Mouse (Mus musculus): ENCODE data around the gene Col2a1. TPM values are rescaled to one million over a fixed set of nuclear protein-coding genes. Genes with fewer than 3 reads are reported as not detected.

Gene Col2a1
- polyA plus RNA-seq, 1 experiment from 2014 or later = 19.2 TPM

GRCm38 (mm10) chr15:97952889-97953189, 51.7 kb downstream of the Col2a1 start:
- WGBS = 61% methylated on average over 4 of the region's 4 CpGs
- Histone ChIP-seq H3K4me3 (ENCODE audit: low read length) (no peak overlapping the region), H3K27me3 (ENCODE audit: control insufficient read depth, insufficient read depth, low read depth, low read length) (no peaks in the 10 kb centered on the region), H3K4me2 (ENCODE audit: low read depth, low read length) (no peak overlapping the region; the same call in 1 of the 2 replicates), H3K9ac (ENCODE audit: low read length) (no peak overlapping the region), H3K4me1 (replicated peaks; ENCODE audit: control insufficient read depth, insufficient read depth, low read length) (peaks cover 4% of the 10 kb centered on the region), H3K36me3 (ENCODE audit: control insufficient read depth, insufficient read depth, low read length) (no peaks in the 10 kb centered on the region), H3K9me3 (ENCODE audit: control insufficient read depth, low read length) (no peaks in the 10 kb centered on the region), H3K27ac (ENCODE audit: low read length) (no peak overlapping the region)
- ATAC-seq (ENCODE audit: low read depth) = no peak

GRCm38 (mm10) chr15:97952137-97952888, 52.2 kb downstream of the Col2a1 start:
- Histone ChIP-seq H3K4me1 (replicated peaks; ENCODE audit: control insufficient read depth, insufficient read depth, low read length) (peaks cover 4% of the 10 kb centered on the region), H3K9me3 (ENCODE audit: control insufficient read depth, low read length) (no peaks in the 10 kb centered on the region), H3K9ac (ENCODE audit: low read length) (no peak overlapping the region), H3K36me3 (ENCODE audit: control insufficient read depth, insufficient read depth, low read length) (no peaks in the 10 kb centered on the region), H3K27ac (ENCODE audit: low read length) (no peak overlapping the region), H3K4me3 (ENCODE audit: low read length) (no peak overlapping the region), H3K27me3 (ENCODE audit: control insufficient read depth, insufficient read depth, low read depth, low read length) (no peaks in the 10 kb centered on the region), H3K4me2 (ENCODE audit: low read depth, low read length) (peak overlapping the region; percentile 34)
- ATAC-seq (ENCODE audit: low read depth) = peak; percentile 53
- 13% methylated on average over 16 of the region's 16 CpGs for WGBS

- no peaks in the 10 kb centered on the region for H3K9me3 ChIP-seq (ENCODE audit: control insufficient read depth, low read length)
- no peaks in the 10 kb centered on the region for H3K27me3 ChIP-seq (ENCODE audit: control insufficient read depth, insufficient read depth, low read depth, low read length)
- ATAC-seq (ENCODE audit: low read depth) = no peak
Measured at GRCm38 (mm10) chr15:97950240-97950639, 54.3 kb downstream of the Col2a1 start.

GRCm38 (mm10) chr15:97949706-97950105, 54.8 kb downstream of the Col2a1 start:
- ATAC-seq (ENCODE audit: low read depth) = no peak
- Histone ChIP-seq H3K4me2 (ENCODE audit: low read depth, low read length) (no peak overlapping the region), H3K4me1 (replicated peaks; ENCODE audit: control insufficient read depth, insufficient read depth, low read length) (no peaks in the 10 kb centered on the region; the same call in 1 of the 2 replicates), H3K4me3 (ENCODE audit: low read length) (no peak overlapping the region), H3K9me3 (ENCODE audit: control insufficient read depth, low read length) (no peaks in the 10 kb centered on the region), H3K9ac (ENCODE audit: low read length) (no peak overlapping the region), H3K36me3 (ENCODE audit: control insufficient read depth, insufficient read depth, low read length) (no peaks in the 10 kb centered on the region), H3K27ac (ENCODE audit: low read length) (no peak overlapping the region), H3K27me3 (ENCODE audit: control insufficient read depth, insufficient read depth, low read depth, low read length) (no peaks in the 10 kb centered on the region)
- WGBS = 66% methylated on average over 3 of the region's 3 CpGs

More at GRCm38 (mm10) chr15:97950240-97950639, 54.3 kb downstream of the Col2a1 start:
- H3K4me1 ChIP-seq (replicated peaks; ENCODE audit: control insufficient read depth, insufficient read depth, low read length) = no peaks in the 10 kb centered on the region; the same call in none of the 2 replicates
- H3K27ac ChIP-seq (ENCODE audit: low read length) = no peak overlapping the region
- H3K4me3 ChIP-seq (ENCODE audit: low read length) = no peak overlapping the region
- 53% methylated on average over 7 of the region's 7 CpGs for WGBS
- H3K4me2 ChIP-seq (ENCODE audit: low read depth, low read length) = no peak overlapping the region
- no peaks in the 10 kb centered on the region for H3K36me3 ChIP-seq (ENCODE audit: control insufficient read depth, insufficient read depth, low read length)
- H3K9ac ChIP-seq (ENCODE audit: low read length) = no peak overlapping the region

- Histone ChIP-seq H3K4me2 (ENCODE audit: low read depth, low read length) (no peak overlapping the region), H3K4me3 (ENCODE audit: low read length) (no peak overlapping the region), H3K9me3 (ENCODE audit: control insufficient read depth, low read length) (no peaks in the 10 kb centered on the region), H3K9ac (ENCODE audit: low read length) (no peak overlapping the region), H3K27ac (ENCODE audit: low read length) (no peak overlapping the region), H3K27me3 (ENCODE audit: control insufficient read depth, insufficient read depth, low read depth, low read length) (no peaks in the 10 kb centered on the region), H3K4me1 (replicated peaks; ENCODE audit: control insufficient read depth, insufficient read depth, low read length) (no peaks in the 10 kb centered on the region; the same call in 1 of the 2 replicates), H3K36me3 (ENCODE audit: control insufficient read depth, insufficient read depth, low read length) (no peaks in the 10 kb centered on the region)
- ATAC-seq (ENCODE audit: low read depth) = no peak
- WGBS = 48% methylated on average over 7 of the region's 7 CpGs
Measured at GRCm38 (mm10) chr15:97948720-97949119, 55.8 kb downstream of the Col2a1 start.

- no peaks in the 10 kb centered on the region for H3K4me1 ChIP-seq (replicated peaks; ENCODE audit: control insufficient read depth, insufficient read depth, low read length)
- H3K4me2 ChIP-seq (ENCODE audit: low read depth, low read length) = no peak overlapping the region
- H3K9me3 ChIP-seq (ENCODE audit: control insufficient read depth, low read length) = no peaks in the 10 kb centered on the region
- no peak overlapping the region for H3K4me3 ChIP-seq (ENCODE audit: low read length)
- H3K36me3 ChIP-seq (ENCODE audit: control insufficient read depth, insufficient read depth, low read length) = no peaks in the 10 kb centered on the region
- ATAC-seq (ENCODE audit: low read depth) = no peak
- WGBS = 67% methylated on average over 10 of the region's 11 CpGs
- H3K27me3 ChIP-seq (ENCODE audit: control insufficient read depth, insufficient read depth, low read depth, low read length) = no peaks in the 10 kb centered on the region
- H3K27ac ChIP-seq (ENCODE audit: low read length) = no peak overlapping the region
- H3K9ac ChIP-seq (ENCODE audit: low read length) = no peak overlapping the region
Measured at GRCm38 (mm10) chr15:97945656-97946315, 58.7 kb downstream of the Col2a1 start.

GRCm38 (mm10) chr15:97944919-97945574, 59.4 kb downstream of the Col2a1 start:
- H3K9ac ChIP-seq (ENCODE audit: low read length) = no peak overlapping the region
- no peaks in the 10 kb centered on the region for H3K27me3 ChIP-seq (ENCODE audit: control insufficient read depth, insufficient read depth, low read depth, low read length)
- no peaks in the 10 kb centered on the region for H3K9me3 ChIP-seq (ENCODE audit: control insufficient read depth, low read length)
- no peak overlapping the region for H3K27ac ChIP-seq (ENCODE audit: low read length)
- ATAC-seq (ENCODE audit: low read depth) = no peak
- no peaks in the 10 kb centered on the region for H3K4me1 ChIP-seq (replicated peaks; ENCODE audit: control insufficient read depth, insufficient read depth, low read length)
- H3K4me3 ChIP-seq (ENCODE audit: low read length) = no peak overlapping the region
- H3K36me3 ChIP-seq (ENCODE audit: control insufficient read depth, insufficient read depth, low read length) = no peaks in the 10 kb centered on the region
- no peak overlapping the region for H3K4me2 ChIP-seq (ENCODE audit: low read depth, low read length)
- WGBS = 60% methylated on average over 11 of the region's 11 CpGs

- WGBS = 82% methylated on average over 8 of the region's 8 CpGs
- no peak overlapping the region for H3K27ac ChIP-seq (ENCODE audit: low read length)
Measured at GRCm38 (mm10) chr15:97943356-97943755, 61.1 kb downstream of the Col2a1 start.

GRCm38 (mm10) chr15:97942538-97942937, 62.0 kb downstream of the Col2a1 start:
- Histone ChIP-seq H3K27me3 (ENCODE audit: control insufficient read depth, insufficient read depth, low read depth, low read length) (no peaks in the 10 kb centered on the region), H3K36me3 (ENCODE audit: control insufficient read depth, insufficient read depth, low read length) (no peaks in the 10 kb centered on the region), H3K9ac (ENCODE audit: low read length) (no peak overlapping the region), H3K4me2 (ENCODE audit: low read depth, low read length) (no peak overlapping the region), H3K4me1 (replicated peaks; ENCODE audit: control insufficient read depth, insufficient read depth, low read length) (no peaks in the 10 kb centered on the region), H3K27ac (ENCODE audit: low read length) (no peak overlapping the region), H3K4me3 (ENCODE audit: low read length) (no peak overlapping the region), H3K9me3 (ENCODE audit: control insufficient read depth, low read length) (no peaks in the 10 kb centered on the region)
- no peak for ATAC-seq (ENCODE audit: low read depth)
- WGBS = 78% methylated on average over 8 of the region's 8 CpGs

More at GRCm38 (mm10) chr15:97943356-97943755, 61.1 kb downstream of the Col2a1 start:
- Histone ChIP-seq H3K4me1 (replicated peaks; ENCODE audit: control insufficient read depth, insufficient read depth, low read length) (no peaks in the 10 kb centered on the region), H3K9me3 (ENCODE audit: control insufficient read depth, low read length) (no peaks in the 10 kb centered on the region), H3K4me3 (ENCODE audit: low read length) (no peak overlapping the region), H3K4me2 (ENCODE audit: low read depth, low read length) (no peak overlapping the region), H3K27me3 (ENCODE audit: control insufficient read depth, insufficient read depth, low read depth, low read length) (no peaks in the 10 kb centered on the region), H3K36me3 (ENCODE audit: control insufficient read depth, insufficient read depth, low read length) (no peaks in the 10 kb centered on the region), H3K9ac (ENCODE audit: low read length) (no peak overlapping the region)
- ATAC-seq (ENCODE audit: low read depth) = no peak
